Mouse (Mus musculus) liver, embryonic 12.5 days (tissue): ENCODE measurements around the gene Gm45716. TPM values are rescaled to one million over a fixed set of nuclear protein-coding genes. Genes with fewer than 3 reads are reported as not detected.

Experiments used
- ATAC-seq: fragments of 200-750 bp; cut with Nextera tagmentation; 2 replicates; pipeline ENCODE4 v1.8.0; 2017; ENCODE audit warnings: moderate number of reproducible peaks, mild to moderate bottlenecking, moderate library complexity
- H3K27ac ChIP-seq: fragments of 300-500 bp; sonication (generic); 2 replicates; pipeline ENCODE4 v1.5.1; 2016; ENCODE audit warnings: mild to moderate bottlenecking
- H3K27me3 ChIP-seq: fragments of 300-500 bp; sonication (generic); replicated peaks from 2 replicates; pipeline ENCODE4 v1.6.1; 2016; ENCODE audit warnings: mild to moderate bottlenecking, moderate library complexity
- H3K36me3 ChIP-seq: fragments of 300-500 bp; sonication (generic); 2 replicates; pipeline ENCODE4 v1.6.1; 2016; ENCODE audit warnings: mild to moderate bottlenecking, moderate library complexity
- H3K4me1 ChIP-seq: fragments of 300-500 bp; sonication (generic); 2 replicates; pipeline ENCODE4 v1.6.1; 2016
- H3K4me2 ChIP-seq: fragments of 300-500 bp; sonication (generic); 2 replicates; pipeline ENCODE4 v1.6.1; 2016; ENCODE audit warnings: mild to moderate bottlenecking, moderate library complexity
- H3K4me3 ChIP-seq: fragments of 300-500 bp; sonication (generic); 2 replicates; pipeline ENCODE4 v1.5.1; 2016; ENCODE audit warnings: mild to moderate bottlenecking, moderate library complexity
- H3K9ac ChIP-seq: fragments of 300-500 bp; sonication (generic); 2 replicates; pipeline ENCODE4 v1.6.1; 2016; ENCODE audit warnings: mild to moderate bottlenecking, moderate library complexity
- H3K9me3 ChIP-seq: fragments of 300-500 bp; sonication (generic); replicated peaks from 2 replicates; pipeline ENCODE4 v1.6.1; 2016; ENCODE audit warnings: mild to moderate bottlenecking, moderate library complexity
- WGBS: fragments of 180-500 bp; shearing (Covaris S2); methylation state at CpG from one replicate; pipeline ENCODE4 v1.1.7; 2016; ENCODE audit not compliant: insufficient replicate concordance; 5-methylcytosine and 5-hydroxymethylcytosine counted together
- polyA plus RNA-seq: library from polyadenylated mRNA; unstranded; fragments of >200 nt; fragmentation: Nextera tagmentation; extraction: Ambion mirVana; gene quantifications from 2 replicates; pipeline ENCODE4 v1.2.1, GENCODE M21; 2016

Gene Gm45716
- polyA plus RNA-seq, 1 experiment from 2014 or later: 3.4 TPM

GRCm38 (mm10) chr11:90175634-90176300 lies 11.7 kb upstream of the Gm45716 start:
- H3K27me3 ChIP-seq: no peaks in the 10 kb centered on the region; the same call in 1 of the 2 replicates
- ATAC-seq: no peak
- 71% methylated on average over 14 of the region's 14 CpGs for WGBS

GRCm38 (mm10) chr11:90177389-90177788 lies 10.1 kb upstream of the Gm45716 start:
- Histone ChIP-seq H3K4me3 (no peak overlapping the region), H3K27ac (no peak overlapping the region), H3K36me3 (no peaks in the 10 kb centered on the region), H3K9me3 (no peaks in the 10 kb centered on the region), H3K27me3 (no peaks in the 10 kb centered on the region), H3K4me1 (no peaks in the 10 kb centered on the region), H3K4me2 (no peak overlapping the region), H3K9ac (no peak overlapping the region)
- WGBS: 65% methylated on average over 6 of the region's 6 CpGs
- no peak for ATAC-seq

More at GRCm38 (mm10) chr11:90175634-90176300, 11.7 kb upstream of the Gm45716 start:
- no peak overlapping the region for H3K27ac ChIP-seq
- no peak overlapping the region for H3K4me3 ChIP-seq
- no peaks in the 10 kb centered on the region for H3K4me1 ChIP-seq
- no peak overlapping the region for H3K9ac ChIP-seq
- H3K36me3 ChIP-seq: no peaks in the 10 kb centered on the region
- H3K9me3 ChIP-seq: no peaks in the 10 kb centered on the region
- no peak overlapping the region for H3K4me2 ChIP-seq

- Histone ChIP-seq H3K36me3 (no peaks in the 10 kb centered on the region), H3K4me1 (no peaks in the 10 kb centered on the region), H3K9ac (no peak overlapping the region), H3K27me3 (no peaks in the 10 kb centered on the region), H3K4me3 (no peak overlapping the region), H3K27ac (no peak overlapping the region), H3K4me2 (no peak overlapping the region), H3K9me3 (no peaks in the 10 kb centered on the region)
- ATAC-seq: no peak
- WGBS: 14% methylated on average over 2 of the region's 2 CpGs
These were observed 4.1 kb upstream of the Gm45716 start for GRCm38 (mm10) chr11:90183361-90183760.

- ATAC-seq: no peak
- H3K36me3 ChIP-seq: no peaks in the 10 kb centered on the region
- 58% methylated on average over 4 of the region's 4 CpGs for WGBS
- no peak overlapping the region for H3K27ac ChIP-seq
- no peaks in the 10 kb centered on the region for H3K9me3 ChIP-seq
- H3K4me3 ChIP-seq: no peak overlapping the region
- no peak overlapping the region for H3K9ac ChIP-seq
- H3K4me1 ChIP-seq: no peaks in the 10 kb centered on the region
- H3K4me2 ChIP-seq: no peak overlapping the region
- H3K27me3 ChIP-seq: no peaks in the 10 kb centered on the region
These were observed 2.7 kb upstream of the Gm45716 start for GRCm38 (mm10) chr11:90184756-90185155.

- no peak overlapping the region for H3K4me3 ChIP-seq
- no peaks in the 10 kb centered on the region for H3K27me3 ChIP-seq
- no peaks in the 10 kb centered on the region for H3K36me3 ChIP-seq
- no peak for ATAC-seq
- WGBS: 90% methylated on average over 3 of the region's 3 CpGs
- no peak overlapping the region for H3K4me2 ChIP-seq
- no peaks in the 10 kb centered on the region for H3K4me1 ChIP-seq
- H3K9ac ChIP-seq: no peak overlapping the region
- no peak overlapping the region for H3K27ac ChIP-seq
- no peaks in the 10 kb centered on the region for H3K9me3 ChIP-seq
These were observed 2.7 kb downstream of the Gm45716 start for GRCm38 (mm10) chr11:90190156-90190555.

GRCm38 (mm10) chr11:90194946-90195345 lies 7.5 kb downstream of the Gm45716 start:
- Histone ChIP-seq H3K36me3 (no peaks in the 10 kb centered on the region), H3K4me2 (no peak overlapping the region), H3K9me3 (no peaks in the 10 kb centered on the region), H3K4me1 (no peaks in the 10 kb centered on the region), H3K27ac (no peak overlapping the region), H3K27me3 (no peaks in the 10 kb centered on the region), H3K9ac (no peak overlapping the region), H3K4me3 (no peak overlapping the region)
- WGBS: 67% methylated on average over 1 of the region's 1 CpGs
- ATAC-seq: no peak

- H3K4me3 ChIP-seq: no peak overlapping the region
- H3K9me3 ChIP-seq: no peaks in the 10 kb centered on the region
- ATAC-seq: no peak
- H3K9ac ChIP-seq: no peak overlapping the region
- no peaks in the 10 kb centered on the region for H3K4me1 ChIP-seq
- no peaks in the 10 kb centered on the region for H3K36me3 ChIP-seq
- H3K27me3 ChIP-seq: no peaks in the 10 kb centered on the region
- WGBS: 58% methylated on average over 11 of the region's 11 CpGs
- no peak overlapping the region for H3K27ac ChIP-seq
- no peak overlapping the region for H3K4me2 ChIP-seq
These were observed 8.5 kb downstream of the Gm45716 start for GRCm38 (mm10) chr11:90195756-90196520.

GRCm38 (mm10) chr11:90196521-90197215 lies 9.2 kb downstream of the Gm45716 start:
- no peaks in the 10 kb centered on the region for H3K36me3 ChIP-seq
- WGBS: 63% methylated on average over 12 of the region's 12 CpGs
- no peak overlapping the region for H3K9ac ChIP-seq
- no peak overlapping the region for H3K27ac ChIP-seq
- H3K9me3 ChIP-seq: no peaks in the 10 kb centered on the region
- H3K4me3 ChIP-seq: no peak overlapping the region
- ATAC-seq: no peak
- H3K4me1 ChIP-seq: no peaks in the 10 kb centered on the region
- H3K4me2 ChIP-seq: no peak overlapping the region
- H3K27me3 ChIP-seq: no peaks in the 10 kb centered on the region

GRCm38 (mm10) chr11:90198048-90198447 lies 10.6 kb downstream of the Gm45716 start:
- 48% methylated on average over 5 of the region's 5 CpGs for WGBS
- Histone ChIP-seq H3K4me3 (no peak overlapping the region), H3K4me2 (no peak overlapping the region), H3K27me3 (no peaks in the 10 kb centered on the region), H3K4me1 (no peaks in the 10 kb centered on the region), H3K27ac (no peak overlapping the region), H3K9me3 (no peaks in the 10 kb centered on the region), H3K36me3 (no peaks in the 10 kb centered on the region), H3K9ac (no peak overlapping the region)
- no peak for ATAC-seq

GRCm38 (mm10) chr11:90200826-90201225 lies 13.3 kb downstream of the Gm45716 start:
- H3K9ac ChIP-seq: no peak overlapping the region
- H3K4me1 ChIP-seq: no peaks in the 10 kb centered on the region
- H3K27ac ChIP-seq: no peak overlapping the region
- H3K36me3 ChIP-seq: no peaks in the 10 kb centered on the region
- ATAC-seq: no peak
- H3K27me3 ChIP-seq: no peaks in the 10 kb centered on the region
- no peak overlapping the region for H3K4me2 ChIP-seq
- no peaks in the 10 kb centered on the region for H3K9me3 ChIP-seq
- 60% methylated on average over 2 of the region's 2 CpGs for WGBS
- H3K4me3 ChIP-seq: no peak overlapping the region

- Histone ChIP-seq H3K9me3 (no peaks in the 10 kb centered on the region), H3K4me1 (no peaks in the 10 kb centered on the region), H3K27ac (no peak overlapping the region), H3K36me3 (no peaks in the 10 kb centered on the region), H3K9ac (no peak overlapping the region), H3K27me3 (no peaks in the 10 kb centered on the region), H3K4me2 (no peak overlapping the region), H3K4me3 (no peak overlapping the region)
- 66% methylated on average over 7 of the region's 7 CpGs for WGBS
- no peak for ATAC-seq
These were observed 26.8 kb downstream of the Gm45716 start for GRCm38 (mm10) chr11:90214246-90214645.

- Histone ChIP-seq H3K27ac (no peak overlapping the region), H3K27me3 (no peaks in the 10 kb centered on the region), H3K4me2 (no peak overlapping the region), H3K9ac (no peak overlapping the region), H3K4me3 (no peak overlapping the region), H3K4me1 (peaks cover 11% of the 10 kb centered on the region), H3K9me3 (no peaks in the 10 kb centered on the region), H3K36me3 (no peaks in the 10 kb centered on the region)
- WGBS: 18% methylated on average over 6 of the region's 6 CpGs
- ATAC-seq: no peak
These were observed 32.7 kb downstream of the Gm45716 start for GRCm38 (mm10) chr11:90220022-90220645.
